ENCODE assay signal across 15 mouse cellular contexts in the genomic region with DNA sequence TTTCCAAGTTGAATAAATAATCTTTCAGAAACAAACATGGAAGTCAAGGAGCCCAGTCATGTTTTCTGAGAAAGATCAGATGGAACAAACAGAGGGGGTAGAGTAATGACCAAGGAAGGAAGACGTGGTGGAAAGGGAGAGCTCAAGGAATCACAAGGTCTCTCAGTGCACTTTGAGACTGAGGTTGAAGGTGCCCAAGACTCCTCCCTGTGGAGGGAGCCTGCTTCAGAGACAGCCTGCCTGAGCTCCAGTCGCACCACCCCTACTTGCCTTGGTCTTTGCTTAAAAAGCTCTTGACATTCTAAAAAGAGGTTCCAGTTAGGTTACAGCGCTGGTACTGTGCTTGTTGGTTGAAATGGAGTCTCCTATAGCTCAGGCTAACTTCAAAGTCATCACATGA.
"Had no signal": no experiment of that assay in that cellular context is flagged by ENCODE, and none has a peak within 500 bp of the region (broad histone marks: within the 10 kb centered on the region; RNA-seq: fewer than 3 reads in every experiment).

No protein-coding gene starts in this region.

- DNase-seq: kidney, postnatal 10 days; left cerebral cortex, postnatal 4 days; liver, embryonic 13.5 days; lung, adult 2 months; lung, postnatal 14 days; lung, postnatal 4 days; thymus, adult 2 months; thymus, postnatal 14 days; thymus, postnatal 4 days had no signal

- H3K4me3 ChIP-seq: kidney, embryonic 15.5 days; limb, embryonic 12.5 days; limb, embryonic 15.5 days; liver, embryonic 13.5 days; midbrain, embryonic 12.5 days; midbrain, embryonic 15.5 days; neural tube, embryonic 12.5 days had no signal

- H3K4me1 ChIP-seq: midbrain, embryonic 12.5 days; midbrain, embryonic 15.5 days; neural tube, embryonic 12.5 days had no signal

- H3K27ac ChIP-seq: limb, embryonic 12.5 days; midbrain, embryonic 12.5 days; midbrain, embryonic 15.5 days; neural tube, embryonic 12.5 days had no signal
